Mouse (Mus musculus) kidney, embryonic 16.5 days (tissue): ENCODE measurements around the gene Jade3. TPM values are rescaled to one million over a fixed set of nuclear protein-coding genes. Genes with fewer than 3 reads are reported as not detected.

Experiments
- ATAC-seq: fragments of 200-750 bp; cut with Nextera tagmentation; 2 replicates; pipeline ENCODE4 v1.8.0; 2017; ENCODE audit warnings: moderate TSS enrichment; ENCODE audit not compliant: low FRiP score, low TSS enrichment
- H3K27ac ChIP-seq: fragments of 300-500 bp; sonication (generic); 2 replicates; pipeline ENCODE4 v1.5.1; 2014; ENCODE audit warnings: low read length
- H3K27me3 ChIP-seq: fragments of 300-500 bp; sonication (generic); 2 replicates; pipeline ENCODE4 v1.6.1; 2014; ENCODE audit warnings: low read length, control low read depth, mixed read lengths; ENCODE audit not compliant: insufficient read depth
- H3K36me3 ChIP-seq: fragments of 300-500 bp; sonication (generic); 2 replicates; pipeline ENCODE4 v1.6.1; 2014; ENCODE audit warnings: low read length, control low read depth, mixed read lengths; ENCODE audit not compliant: insufficient read depth
- H3K4me1 ChIP-seq: fragments of 300-500 bp; sonication (generic); 2 replicates; pipeline ENCODE4 v1.6.1; 2014; ENCODE audit warnings: low read length, control low read depth, mixed read lengths; ENCODE audit not compliant: insufficient read depth
- H3K4me2 ChIP-seq: fragments of 300-500 bp; sonication (generic); replicated peaks from 2 replicates; pipeline ENCODE4 v1.6.1; 2014; ENCODE audit warnings: low read depth, low read length
- H3K4me3 ChIP-seq: fragments of 300-500 bp; sonication (generic); 2 replicates; pipeline ENCODE4 v1.5.1; 2014; ENCODE audit warnings: mild to moderate bottlenecking, low read length
- H3K9ac ChIP-seq: fragments of 300-500 bp; sonication (generic); replicated peaks from 2 replicates; pipeline ENCODE4 v1.6.1; 2014; ENCODE audit warnings: low read length
- H3K9me3 ChIP-seq: fragments of 300-500 bp; sonication (generic); 2 replicates; pipeline ENCODE4 v1.6.1; 2016; ENCODE audit warnings: low read length, control low read depth
- WGBS: fragments of 180-500 bp; shearing (Covaris S2); extraction: QIAGEN DNeasy Blood & Tissue Kit; methylation state at CpG from one replicate; pipeline ENCODE4 v1.1.7; 2014; 5-methylcytosine and 5-hydroxymethylcytosine counted together
- polyA plus RNA-seq: library from polyadenylated mRNA; unstranded; fragments of >200 nt; fragmentation: Nextera tagmentation; extraction: Ambion mirVana; gene quantifications from 2 replicates; pipeline ENCODE4 v1.2.1, GENCODE M21; 2015

Gene Jade3
- polyA plus RNA-seq, 1 experiment from 2014 or later, result 12.5 TPM

DNA sequence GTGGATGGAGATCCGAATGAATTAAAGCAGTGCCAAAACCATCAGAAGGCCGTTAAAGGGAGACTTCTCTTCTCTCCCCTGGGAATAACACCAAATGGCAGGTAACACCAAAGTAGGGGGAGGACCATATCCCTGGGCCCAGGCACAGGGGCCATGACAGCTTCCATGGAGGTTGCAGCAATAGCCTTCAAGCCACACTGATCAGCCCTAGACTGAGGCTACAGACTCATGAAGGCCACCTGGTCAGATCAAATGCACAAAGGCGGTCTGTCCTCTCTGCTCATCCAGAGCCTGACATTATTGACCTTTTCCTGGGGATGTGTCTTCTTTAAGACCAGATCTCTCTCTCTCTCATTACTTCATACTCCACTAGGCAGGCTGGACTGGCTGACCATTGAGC, 118.4 kb downstream of the Jade3 start:
- Histone ChIP-seq H3K9ac (no peak overlapping the region), H3K9me3 (no peaks in the 10 kb centered on the region), H3K4me3 (no peak overlapping the region), H3K27me3 (no peaks in the 10 kb centered on the region), H3K27ac (no peak overlapping the region), H3K4me2 (no peak overlapping the region), H3K36me3 (no peaks in the 10 kb centered on the region), H3K4me1 (no peaks in the 10 kb centered on the region)
- ATAC-seq, result 0 out of 2 replicates have a peak, but pooled peaks have one; percentile 57
- 59% methylated on average over 3 of the region's 3 CpGs for WGBS

DNA sequence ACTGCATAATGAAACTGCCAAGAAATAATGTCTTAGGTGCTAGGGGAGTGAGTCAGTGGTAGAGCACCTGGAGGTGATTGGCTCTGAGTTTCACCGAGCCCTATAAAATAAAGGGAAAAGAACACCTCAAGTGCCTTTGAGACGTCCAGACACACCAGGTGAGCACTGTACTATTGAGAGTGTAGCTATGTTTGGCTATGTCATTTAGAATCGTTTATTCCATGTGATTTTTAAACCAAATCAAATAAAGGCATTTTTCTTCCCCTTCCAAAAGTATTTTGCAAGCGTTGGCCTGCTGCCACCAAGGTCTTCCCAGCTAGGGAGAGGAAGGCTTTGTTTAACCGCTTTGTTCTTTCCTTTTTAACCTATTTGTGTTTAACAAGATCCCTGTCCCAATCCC, 122.1 kb downstream of the Jade3 start:
- Histone ChIP-seq H3K27me3 (no peaks in the 10 kb centered on the region), H3K36me3 (no peaks in the 10 kb centered on the region), H3K9ac (peak overlapping the region; percentile 50; the same call in 1 of the 2 replicates), H3K9me3 (no peaks in the 10 kb centered on the region), H3K4me3 (peak overlapping the region; percentile 41), H3K27ac (no peak overlapping the region), H3K4me2 (peak overlapping the region; percentile 57), H3K4me1 (no peaks in the 10 kb centered on the region)
- no peak for ATAC-seq
- WGBS, result 56% methylated on average over 5 of the region's 5 CpGs

DNA sequence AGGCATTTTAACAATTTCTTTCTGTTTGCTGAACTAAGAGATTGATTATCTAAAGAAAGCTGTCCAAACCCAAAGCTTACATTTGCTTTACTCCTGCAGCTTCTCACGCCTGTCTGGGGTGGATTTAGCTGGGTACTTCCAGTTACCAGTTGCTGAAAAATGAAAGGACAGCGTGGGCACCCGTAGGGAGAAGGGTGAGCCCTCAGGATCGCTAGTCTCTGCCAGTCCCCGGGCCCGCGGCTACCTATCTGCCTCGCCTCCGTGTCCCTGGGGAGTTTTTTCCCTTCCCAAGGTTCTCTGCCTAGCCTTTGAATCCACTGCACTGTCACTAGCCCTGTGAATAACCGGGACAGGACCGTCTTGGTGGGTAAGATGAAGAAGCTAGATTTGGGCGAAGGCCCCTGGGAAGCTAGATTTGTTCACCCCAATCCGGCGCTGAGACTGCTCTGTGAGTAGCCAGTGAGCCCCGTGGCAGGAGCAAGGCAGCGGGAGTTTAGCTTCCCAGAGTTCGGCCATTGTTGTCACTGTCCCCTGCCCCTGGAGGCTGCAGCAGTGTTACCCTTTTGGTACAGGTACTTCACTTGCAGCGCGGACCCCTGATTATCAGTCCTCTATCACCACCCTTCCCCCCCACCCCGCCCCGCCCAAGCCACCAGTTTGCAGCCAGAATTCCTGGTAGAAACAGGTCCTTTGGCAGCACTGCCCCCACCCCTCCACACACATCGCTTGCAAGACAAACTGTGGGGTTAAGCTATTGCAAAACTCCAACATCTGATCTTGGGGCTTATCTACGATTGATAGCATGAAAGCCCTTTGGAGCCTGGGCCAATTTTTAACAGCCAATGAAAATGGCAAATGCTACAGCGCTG, 122.8 kb downstream of the Jade3 start:
- peak; percentile 49 for ATAC-seq
- H3K4me3 ChIP-seq, result peak overlapping the region; percentile 41
- H3K9ac ChIP-seq, result peak overlapping the region; percentile 50

DNA sequence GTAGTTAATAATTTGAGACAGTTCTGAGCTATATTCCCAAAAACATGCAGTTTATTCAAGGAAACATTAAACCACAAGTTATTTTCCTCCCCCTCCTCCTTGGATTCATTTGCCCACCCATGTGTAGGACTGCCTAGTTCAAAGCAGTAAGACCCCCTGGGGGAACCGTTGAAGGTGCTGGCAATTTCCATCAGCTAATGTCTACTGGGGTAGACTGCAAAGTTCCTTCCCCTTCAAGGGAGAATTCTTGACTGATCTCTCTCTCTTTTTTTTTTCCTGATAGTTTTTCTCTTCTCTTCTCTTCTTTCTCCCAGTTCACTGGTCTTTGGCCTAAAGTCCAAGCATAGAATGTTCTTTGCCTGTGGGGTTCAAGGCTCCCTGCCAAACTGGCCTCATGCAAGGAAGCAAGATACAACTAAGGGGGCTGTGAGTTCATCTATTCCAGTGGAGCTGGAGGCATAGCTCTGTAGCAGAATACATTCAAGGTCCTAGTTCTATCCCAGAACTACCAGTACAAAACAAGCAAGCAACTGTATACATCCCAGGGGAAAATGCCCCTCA, 123.5 kb downstream of the Jade3 start:
- Histone ChIP-seq H3K4me3 (no peak overlapping the region), H3K27ac (peak overlapping the region; percentile 40; the same call in 1 of the 2 replicates)
- peak; percentile 61 for ATAC-seq

More for the DNA sequence above, 122.8 kb downstream of the Jade3 start:
- H3K36me3 ChIP-seq, result no peaks in the 10 kb centered on the region
- H3K4me2 ChIP-seq, result peak overlapping the region; percentile 57
- no peaks in the 10 kb centered on the region for H3K27me3 ChIP-seq
- no peaks in the 10 kb centered on the region for H3K4me1 ChIP-seq
- H3K9me3 ChIP-seq, result no peaks in the 10 kb centered on the region
- peak overlapping the region; percentile 70 for H3K27ac ChIP-seq
- 25% methylated on average over 24 of the region's 24 CpGs for WGBS

DNA sequence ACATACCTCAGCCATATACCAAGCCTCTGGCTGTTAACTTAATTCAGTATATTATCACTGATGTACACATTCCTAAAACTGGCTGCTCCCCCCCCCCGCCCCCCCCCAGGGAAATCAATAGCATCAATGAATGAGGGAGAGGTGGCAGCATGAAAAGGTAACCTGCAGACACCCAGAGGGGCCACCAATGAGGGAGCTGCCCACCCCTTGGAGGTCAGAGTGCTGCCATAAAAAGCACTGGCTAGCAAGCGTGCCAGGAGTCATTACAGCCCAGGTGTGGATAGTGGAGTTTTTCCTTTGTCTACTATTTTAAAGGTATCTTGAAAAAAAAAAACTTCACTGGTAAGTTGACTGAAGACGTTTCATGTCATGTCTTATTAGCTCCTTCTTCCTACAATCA, 124.0 kb downstream of the Jade3 start, which contains the start of gene Rgn:
Rgn (plus strand) TSS at position 256 of the 400 bp plus-strand sequence.
- Histone ChIP-seq H3K4me1 (no peaks in the 10 kb centered on the region), H3K36me3 (no peaks in the 10 kb centered on the region), H3K27me3 (no peaks in the 10 kb centered on the region), H3K27ac (peak within 1 kb of the TSS; percentile 40; the same call in 1 of the 2 replicates), H3K9me3 (no peaks in the 10 kb centered on the region), H3K4me2 (peak within 1 kb of the TSS; percentile 57), H3K9ac (no peak within 1 kb of the TSS), H3K4me3 (peak within 1 kb of the TSS; percentile 41; the same call in 1 of the 2 replicates)
- ATAC-seq, result no peak
- WGBS, result 55% methylated on average over 3 of the region's 3 CpGs

More for the DNA sequence above, 123.5 kb downstream of the Jade3 start:
- Histone ChIP-seq H3K9ac (no peak overlapping the region), H3K27me3 (no peaks in the 10 kb centered on the region), H3K9me3 (no peaks in the 10 kb centered on the region), H3K4me2 (peak overlapping the region; percentile 57), H3K4me1 (no peaks in the 10 kb centered on the region), H3K36me3 (no peaks in the 10 kb centered on the region)
- WGBS, result 42% methylated on average over 1 of the region's 1 CpGs

DNA sequence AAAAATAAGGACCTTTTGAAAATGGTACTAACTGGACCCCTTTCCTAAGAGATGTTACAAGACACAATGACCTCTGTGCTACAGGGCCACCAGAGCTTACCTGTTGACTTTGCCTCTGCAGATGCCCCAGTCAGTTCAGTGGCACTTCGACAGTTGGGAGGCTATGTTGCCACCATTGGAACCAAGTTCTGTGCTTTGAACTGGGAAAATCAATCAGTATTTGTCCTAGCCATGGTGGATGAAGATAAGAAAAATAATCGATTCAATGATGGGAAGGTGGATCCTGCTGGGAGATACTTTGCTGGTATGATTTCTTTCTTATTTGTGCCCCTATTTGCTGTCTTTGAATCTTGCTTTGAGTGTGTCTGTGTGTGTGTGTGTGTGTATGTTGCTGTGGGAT, 126.7 kb downstream of the Jade3 start:
- Histone ChIP-seq H3K9ac (no peak overlapping the region), H3K4me1 (no peaks in the 10 kb centered on the region), H3K27ac (no peak overlapping the region), H3K36me3 (no peaks in the 10 kb centered on the region), H3K9me3 (no peaks in the 10 kb centered on the region), H3K27me3 (no peaks in the 10 kb centered on the region), H3K4me2 (no peak overlapping the region), H3K4me3 (no peak overlapping the region)
- ATAC-seq, result no peak
- WGBS, result 74% methylated on average over 2 of the region's 2 CpGs

DNA sequence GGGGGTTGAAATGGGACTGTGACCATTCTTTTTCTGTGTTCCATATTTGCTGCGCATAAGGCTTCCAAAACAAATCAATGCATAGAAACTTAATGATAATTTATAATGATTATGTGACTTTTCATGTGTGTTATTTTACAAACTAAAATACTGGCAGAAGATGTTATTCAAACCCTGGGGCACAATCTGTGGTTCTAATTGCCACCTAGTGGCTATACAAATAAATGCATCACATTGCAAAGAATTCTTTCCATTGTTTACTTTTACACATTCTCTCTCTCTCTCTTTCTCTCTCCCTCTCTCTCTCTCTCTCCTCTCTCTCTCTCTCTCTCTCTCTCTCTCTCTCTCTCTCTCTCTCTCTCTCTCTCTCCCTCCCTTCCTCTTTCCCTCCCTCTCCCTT, 136.4 kb downstream of the Jade3 start:
- WGBS, result 37% methylated on average over 1 of the region's 1 CpGs

DNA sequence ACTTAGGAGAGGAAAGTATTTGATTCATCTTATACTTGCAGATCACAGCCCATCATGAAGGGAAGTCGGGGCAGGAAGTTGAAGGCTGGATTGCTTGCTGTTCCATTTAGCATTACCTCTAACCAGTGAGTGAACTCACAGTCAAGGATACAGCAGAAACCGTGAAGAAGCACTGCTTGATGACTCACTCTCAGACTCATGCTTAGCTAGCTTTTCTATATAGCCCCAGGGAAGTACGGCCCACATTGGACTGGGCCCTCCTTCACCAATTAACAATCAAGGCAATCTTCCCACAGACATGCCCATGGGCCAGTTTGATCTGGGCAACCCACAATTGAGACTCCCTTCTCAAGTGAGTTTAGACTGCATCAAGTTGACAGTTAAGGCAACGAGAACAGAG, 138.5 kb downstream of the Jade3 start:
- no peaks in the 10 kb centered on the region for H3K36me3 ChIP-seq
- no peaks in the 10 kb centered on the region for H3K4me1 ChIP-seq
- 72% methylated on average over 4 of the region's 4 CpGs for WGBS
- no peaks in the 10 kb centered on the region for H3K27me3 ChIP-seq
- no peaks in the 10 kb centered on the region; the same call in 1 of the 2 replicates for H3K9me3 ChIP-seq
- no peak for ATAC-seq
- H3K27ac ChIP-seq, result no peak overlapping the region
- no peak overlapping the region for H3K4me3 ChIP-seq
- H3K4me2 ChIP-seq, result no peak overlapping the region
- H3K9ac ChIP-seq, result no peak overlapping the region

More for the DNA sequence above, 136.4 kb downstream of the Jade3 start:
- no peak overlapping the region for H3K4me2 ChIP-seq
- no peak overlapping the region for H3K27ac ChIP-seq
- H3K27me3 ChIP-seq, result no peaks in the 10 kb centered on the region
- no peaks in the 10 kb centered on the region for H3K4me1 ChIP-seq
- H3K9ac ChIP-seq, result no peak overlapping the region
- no peaks in the 10 kb centered on the region for H3K9me3 ChIP-seq
- ATAC-seq, result no peak
- no peaks in the 10 kb centered on the region for H3K36me3 ChIP-seq
- no peak overlapping the region for H3K4me3 ChIP-seq
